Mouse (Mus musculus): ENCODE data around the gene Dph1.

GRCm38 (mm10) chr11:75194850-75195461 is 3.9 kb upstream of the Dph1 start:
- TF ChIP-seq EP300 (IDR thresholded peaks at IDR 0.05; ENCODE audit: insufficient read depth, low read depth, low read length) (no peak; the same call in 1 of the 2 replicates), CTCF (IDR thresholded peaks at IDR 0.05; ENCODE audit: low read depth, low read length) (no peak), POLR2A (IDR thresholded peaks at IDR 0.05; ENCODE audit: insufficient read depth, low read length) (no peak)
